Mouse (Mus musculus) ES-E14 (cell line): ENCODE results near the gene Nprl2. TPM values are rescaled to one million over a fixed set of nuclear protein-coding genes. Genes with fewer than 3 reads are reported as not detected.

ENCODE experiments used
- DNase-seq: peaks from one replicate; pipeline ENCODE4 v3.0.0-alpha.2; 2013; ENCODE audit warnings: low read depth, low spot score
- H3K27ac ChIP-seq: 2 replicates; pipeline ENCODE4 v1.5.1; 2012; ENCODE audit warnings: low read depth, mild to moderate bottlenecking, low read length, moderate library complexity, mixed read lengths; ENCODE audit not compliant: poor library complexity, insufficient read depth, severe bottlenecking
- H3K36me3 ChIP-seq: 2 replicates; pipeline ENCODE4 v1.6.1; 2012; ENCODE audit warnings: mild to moderate bottlenecking, low read length, moderate library complexity, mixed read lengths; ENCODE audit not compliant: control insufficient read depth, poor library complexity, insufficient read depth, severe bottlenecking
- H3K4me1 ChIP-seq, 2 experiments: fragments of 150-350 bp in 1 of 2; sonication (generic) in 1 of 2; 2 replicates each; pipeline ENCODE4 v1.6.1; 2012; ENCODE audit warnings: low read length in 2 of 2, mild to moderate bottlenecking in 1 of 2, mixed read lengths in 1 of 2; ENCODE audit not compliant: control insufficient read depth in 2 of 2, insufficient read depth in 2 of 2, poor library complexity in 1 of 2
- H3K4me3 ChIP-seq, 2 experiments: fragments of 150-350 bp in 1 of 2; sonication (generic) in 1 of 2; 2 replicates each; pipeline ENCODE4 v1.5.1; 2012; ENCODE audit warnings: low read length in 2 of 2, low read depth in 1 of 2, mild to moderate bottlenecking in 1 of 2, mixed read lengths in 1 of 2; ENCODE audit not compliant: insufficient read depth in 1 of 2, poor library complexity in 1 of 2, severe bottlenecking in 1 of 2
- H3K9ac ChIP-seq: 2 replicates; pipeline ENCODE4 v1.6.1; 2012; ENCODE audit warnings: low read depth, mild to moderate bottlenecking, low read length, mixed read lengths; ENCODE audit not compliant: poor library complexity, insufficient read depth, severe bottlenecking
- H3K9me3 ChIP-seq: fragments of 150-350 bp; sonication (generic); 2 replicates; pipeline ENCODE4 v1.6.1; 2012; ENCODE audit warnings: low read depth, mild to moderate bottlenecking, low read length; ENCODE audit not compliant: control insufficient read depth, insufficient read depth
- CHD2 ChIP-seq: IDR thresholded peaks from 2 replicates; pipeline ENCODE4 v1.6.1; 2014; ENCODE audit warnings: mild to moderate bottlenecking, low read depth, low read length, inconsistent platforms
- HCFC1 ChIP-seq: IDR thresholded peaks from 2 replicates; pipeline ENCODE4 v1.6.1; 2012; ENCODE audit warnings: low read length, inconsistent platforms, borderline replicate concordance; ENCODE audit not compliant: insufficient read depth
- MAFK ChIP-seq: IDR thresholded peaks from 2 replicates; pipeline ENCODE4 v1.6.1; 2014; ENCODE audit warnings: mild to moderate bottlenecking, low read depth, low read length, inconsistent platforms; ENCODE audit not compliant: insufficient read depth
- ZC3H11A ChIP-seq: IDR thresholded peaks from 2 replicates; pipeline ENCODE4 v1.6.1; 2012; ENCODE audit warnings: low read depth, mild to moderate bottlenecking, inconsistent platforms, low read length, borderline replicate concordance
- ZNF384 ChIP-seq: IDR thresholded peaks from 2 replicates; pipeline ENCODE4 v1.6.1; 2012; ENCODE audit warnings: low read depth, low read length, inconsistent platforms
- in situ Hi-C, 2 experiments: fragments of 600-800 bp; cut with MboI; formaldehyde crosslinking; loops; one replicate each; pipeline ENCODE4 v1.15.1; 2025; ENCODE audit warnings: low sequenced_read_pairs in 2 of 2, inconsistent platforms in 1 of 2; ENCODE audit not compliant: unreplicated experiment in 2 of 2
- total RNA-seq: library from RNA; depleted of rRNA; stranded (reverse); fragments of 300-350 nt; gene quantifications from 2 replicates; pipeline ENCODE4 v1.2.3, GENCODE M21; 2012

The Nprl2 gene
- total RNA-seq, 1 experiment, result 21.2 TPM

GRCm38 (mm10) chr9:107578587-107578986 is 36.6 kb downstream of the Nprl2 start, which contains the start of gene Naa80:
Gene Naa80, plus strand, starts transcription at chr9:107578887.
- Histone ChIP-seq H3K4me1 (peaks cover 2 to 22% of the 10 kb centered on the region in 2 experiments; a peak in 2 of 4 replicates), H3K36me3 (no peaks in the 10 kb centered on the region; the same call in 1 of the 2 replicates), H3K27ac (no peak within 1 kb of the TSS), H3K4me3 (no peak within 1 kb of the TSS), H3K9me3 (no peaks in the 10 kb centered on the region), H3K9ac (0 out of 2 replicates have a peak within 1 kb of the TSS, but pooled peaks have one; percentile 3)
- DNase-seq, result no peak
- TF ChIP-seq CHD2 (no peak), HCFC1 (no peak), MAFK (no peak), ZNF384 (no peak), ZC3H11A (no peak)
- in situ Hi-C loops, result no loop called here

GRCm38 (mm10) chr9:107579023-107579900 is 37.2 kb downstream of the Nprl2 start:
- Histone ChIP-seq H3K4me1 (peaks cover 2 to 22% of the 10 kb centered on the region in 2 experiments; a peak in 2 of 4 replicates), H3K9ac (0 out of 2 replicates have a peak overlapping the region, but pooled peaks have one; percentile 3), H3K4me3 (no peak overlapping the region), H3K36me3 (no peaks in the 10 kb centered on the region; the same call in 1 of the 2 replicates), H3K27ac (no peak overlapping the region), H3K9me3 (no peaks in the 10 kb centered on the region)
- no peak for TF ChIP-seq ZC3H11A
- TF ChIP-seq CHD2, result no peak
- TF ChIP-seq MAFK, result no peak
- no peak for DNase-seq
- in situ Hi-C loops, result no loop called here

DNA sequence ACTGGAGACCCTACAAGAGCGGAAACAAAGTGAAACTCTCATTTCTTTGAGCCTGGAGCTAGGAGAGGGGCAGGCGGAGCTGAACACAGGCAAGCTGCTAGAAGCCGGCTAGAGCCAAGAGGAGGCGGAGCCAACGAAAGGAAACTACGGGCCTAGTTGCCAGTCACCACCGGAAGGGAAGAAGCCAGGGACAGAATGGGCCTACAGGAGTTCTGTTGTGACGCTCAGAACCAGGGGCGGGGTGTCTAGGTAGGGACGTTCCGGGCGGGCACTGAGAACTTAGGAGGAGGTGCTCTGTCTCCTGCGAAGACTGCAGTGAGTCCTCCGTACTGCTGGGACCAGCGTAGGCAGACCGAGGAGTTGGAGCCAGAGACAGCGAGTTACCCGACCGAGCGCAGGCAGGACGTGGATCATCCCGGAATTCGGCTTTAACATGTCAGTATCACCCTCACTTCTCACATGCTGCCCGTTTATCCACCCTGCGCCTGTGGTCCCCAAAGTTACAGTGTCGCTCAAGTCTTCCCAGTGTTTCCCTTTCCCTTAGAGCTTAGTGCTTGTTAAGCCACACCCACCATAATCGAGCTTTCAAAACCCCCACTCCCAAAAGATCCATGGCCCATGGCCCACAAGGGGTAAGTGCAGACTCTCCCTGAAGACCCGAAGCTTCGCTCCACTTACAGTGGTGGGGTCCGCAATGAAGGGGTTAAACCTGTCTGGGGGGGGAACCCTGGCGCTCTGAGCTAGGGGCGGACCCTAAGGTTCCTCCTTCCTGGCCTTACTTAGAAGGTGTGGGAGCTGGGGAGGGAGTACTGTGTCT is 38.7 kb downstream of the Nprl2 start, which contains the start of gene Hyal3:
Gene Hyal3, plus strand, starts transcription at position 318 of the 817 bp plus-strand sequence.
- Histone ChIP-seq H3K4me3 (peak within 1 kb of the TSS; percentile 65 to 76), H3K9ac (peak within 1 kb of the TSS; percentile 61), H3K4me1 (peaks cover 2 to 21% of the 10 kb centered on the region in 2 experiments; a peak in 1 of 4 replicates), H3K9me3 (no peaks in the 10 kb centered on the region), H3K27ac (peak within 1 kb of the TSS; percentile 51), H3K36me3 (no peaks in the 10 kb centered on the region; the same call in 1 of the 2 replicates)
- in situ Hi-C loops, result no loop called here
- no peak for TF ChIP-seq ZNF384
- TF ChIP-seq ZC3H11A, result no peak
- TF ChIP-seq HCFC1, result no peak
- no peak for TF ChIP-seq MAFK
- TF ChIP-seq CHD2, result no peak
- DNase-seq, result no peak

- Histone ChIP-seq H3K36me3 (no peaks in the 10 kb centered on the region; the same call in 1 of the 2 replicates), H3K9me3 (no peaks in the 10 kb centered on the region), H3K4me1 (peaks cover 2 to 17% of the 10 kb centered on the region in 2 experiments; a peak in 1 of 4 replicates), H3K9ac (no peak overlapping the region), H3K4me3 (no peak overlapping the region), H3K27ac (no peak overlapping the region)
- no peak for DNase-seq
- TF ChIP-seq ZNF384 (no peak), MAFK (no peak), ZC3H11A (no peak), CHD2 (no peak), HCFC1 (no peak)
- in situ Hi-C loops, result no loop called here
Measured at GRCm38 (mm10) chr9:107581584-107581983, 39.6 kb downstream of the Nprl2 start.
